Mouse (Mus musculus) kidney, embryonic 16.5 days (tissue): ENCODE data around the gene Sox4. TPM values are rescaled to one million over a fixed set of nuclear protein-coding genes. Genes with fewer than 3 reads are reported as not detected.

Source experiments
- ATAC-seq: fragments of 200-750 bp; cut with Nextera tagmentation; 2 replicates; pipeline ENCODE4 v1.8.0; 2017; ENCODE audit warnings: moderate TSS enrichment; ENCODE audit not compliant: low FRiP score, low TSS enrichment
- H3K27ac ChIP-seq: fragments of 300-500 bp; sonication (generic); 2 replicates; pipeline ENCODE4 v1.5.1; 2014; ENCODE audit warnings: low read length
- H3K27me3 ChIP-seq: fragments of 300-500 bp; sonication (generic); 2 replicates; pipeline ENCODE4 v1.6.1; 2014; ENCODE audit warnings: low read length, control low read depth, mixed read lengths; ENCODE audit not compliant: insufficient read depth
- H3K36me3 ChIP-seq: fragments of 300-500 bp; sonication (generic); 2 replicates; pipeline ENCODE4 v1.6.1; 2014; ENCODE audit warnings: low read length, control low read depth, mixed read lengths; ENCODE audit not compliant: insufficient read depth
- H3K4me1 ChIP-seq: fragments of 300-500 bp; sonication (generic); 2 replicates; pipeline ENCODE4 v1.6.1; 2014; ENCODE audit warnings: low read length, control low read depth, mixed read lengths; ENCODE audit not compliant: insufficient read depth
- H3K4me2 ChIP-seq: fragments of 300-500 bp; sonication (generic); replicated peaks from 2 replicates; pipeline ENCODE4 v1.6.1; 2014; ENCODE audit warnings: low read depth, low read length
- H3K4me3 ChIP-seq: fragments of 300-500 bp; sonication (generic); 2 replicates; pipeline ENCODE4 v1.5.1; 2014; ENCODE audit warnings: mild to moderate bottlenecking, low read length
- H3K9ac ChIP-seq: fragments of 300-500 bp; sonication (generic); replicated peaks from 2 replicates; pipeline ENCODE4 v1.6.1; 2014; ENCODE audit warnings: low read length
- H3K9me3 ChIP-seq: fragments of 300-500 bp; sonication (generic); 2 replicates; pipeline ENCODE4 v1.6.1; 2016; ENCODE audit warnings: low read length, control low read depth
- WGBS: fragments of 180-500 bp; shearing (Covaris S2); extraction: QIAGEN DNeasy Blood & Tissue Kit; methylation state at CpG from one replicate; pipeline ENCODE4 v1.1.7; 2014; 5-methylcytosine and 5-hydroxymethylcytosine counted together
- polyA plus RNA-seq: library from polyadenylated mRNA; unstranded; fragments of >200 nt; fragmentation: Nextera tagmentation; extraction: Ambion mirVana; gene quantifications from 2 replicates; pipeline ENCODE4 v1.2.1, GENCODE M21; 2015

Sox4 gene
- polyA plus RNA-seq, 1 experiment from 2014 or later = 33.4 TPM

DNA sequence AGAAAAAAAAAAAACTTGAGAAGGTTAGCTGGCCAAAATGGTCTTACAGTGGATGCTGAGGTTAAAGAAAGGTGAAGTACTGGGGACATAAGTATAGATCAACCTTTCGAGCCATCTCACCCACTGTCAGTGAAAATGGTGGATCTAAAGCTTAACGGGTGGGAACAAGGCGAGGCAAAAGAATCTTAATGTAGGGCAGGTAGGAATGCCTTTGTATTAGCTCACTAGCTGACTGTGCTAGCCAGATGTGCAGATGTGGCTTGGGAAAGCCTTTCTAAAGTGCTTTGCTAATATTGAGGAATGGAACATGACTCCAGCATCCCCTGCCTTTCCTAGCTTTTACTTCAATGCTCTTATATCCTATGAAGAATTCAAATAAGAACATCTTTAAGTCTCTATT is 30.4 kb downstream of the Sox4 start:
- H3K4me3 ChIP-seq = no peak overlapping the region
- no peaks in the 10 kb centered on the region for H3K9me3 ChIP-seq
- no peak overlapping the region for H3K27ac ChIP-seq
- H3K4me2 ChIP-seq = no peak overlapping the region
- H3K4me1 ChIP-seq = no peaks in the 10 kb centered on the region
- ATAC-seq = no peak
- H3K36me3 ChIP-seq = no peaks in the 10 kb centered on the region
- H3K9ac ChIP-seq = no peak overlapping the region
- WGBS = 96% methylated on average over 3 of the region's 3 CpGs
- H3K27me3 ChIP-seq = no peaks in the 10 kb centered on the region

DNA sequence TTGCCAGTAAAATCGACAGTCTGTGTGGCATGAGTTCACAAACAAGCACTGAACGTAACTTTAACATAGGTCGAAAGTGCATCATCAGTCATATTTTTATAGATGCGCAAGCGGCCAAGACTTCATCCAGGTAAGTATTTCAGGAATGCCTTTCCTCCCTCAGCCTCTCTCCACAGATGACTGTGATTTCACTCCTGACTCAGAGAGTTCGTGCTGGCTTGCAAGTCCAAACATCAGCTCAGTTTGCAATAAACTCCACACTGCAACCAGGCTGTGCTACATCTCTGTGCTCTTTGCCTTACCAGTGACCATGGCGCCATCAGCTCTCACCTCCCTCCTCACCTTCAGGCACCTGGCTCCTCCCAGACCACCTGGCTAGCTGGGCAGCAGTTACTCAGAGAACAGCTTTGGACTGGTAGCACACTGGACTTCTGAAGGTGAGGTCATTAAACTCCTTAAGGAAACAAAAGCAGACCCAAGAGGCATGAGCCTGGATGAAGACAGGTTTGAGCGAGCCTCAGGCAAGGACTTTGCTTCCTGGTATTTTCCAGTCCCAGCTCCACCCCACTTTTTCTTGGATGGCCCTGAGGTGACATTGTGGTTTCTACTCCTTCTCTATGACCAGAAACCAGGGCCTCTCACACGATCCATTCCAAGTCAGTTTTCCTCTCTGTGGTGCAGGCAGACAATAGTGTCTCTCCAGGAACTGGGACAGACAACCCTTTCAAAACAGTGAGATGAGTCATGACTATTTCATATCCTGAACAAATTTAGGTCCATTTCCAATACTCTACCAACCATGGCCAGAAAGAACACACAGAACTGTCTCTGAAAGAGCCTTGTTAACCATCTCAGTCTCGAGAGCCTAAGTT is 35.9 kb downstream of the Sox4 start:
- Histone ChIP-seq H3K27me3 (no peaks in the 10 kb centered on the region), H3K36me3 (no peaks in the 10 kb centered on the region), H3K9ac (no peak overlapping the region), H3K27ac (no peak overlapping the region), H3K4me2 (no peak overlapping the region), H3K4me3 (no peak overlapping the region), H3K9me3 (no peaks in the 10 kb centered on the region), H3K4me1 (no peaks in the 10 kb centered on the region)
- WGBS = 75% methylated on average over 10 of the region's 10 CpGs
- ATAC-seq = peak; percentile 19; the same call in 1 of the 2 replicates

DNA sequence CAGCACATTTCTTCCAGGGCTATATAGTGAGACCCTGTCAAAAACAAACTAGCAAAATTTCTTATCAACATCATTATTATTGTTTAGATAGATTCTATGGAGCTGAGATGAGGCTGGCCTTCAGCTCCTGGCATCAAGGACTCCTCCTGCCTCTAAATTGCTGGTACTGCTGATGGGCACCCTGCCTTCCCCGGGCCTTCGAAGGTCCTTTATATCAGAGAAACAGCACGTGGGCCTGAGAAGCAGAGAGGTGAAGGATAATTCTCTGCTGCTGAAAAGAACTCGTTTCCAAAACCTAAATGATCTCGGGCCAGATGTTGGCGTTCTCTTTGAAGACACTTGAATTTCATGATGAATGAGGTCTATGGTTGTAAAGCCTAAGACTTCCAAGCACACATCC is 39.9 kb downstream of the Sox4 start:
- H3K9ac ChIP-seq = no peak overlapping the region
- H3K9me3 ChIP-seq = no peaks in the 10 kb centered on the region
- H3K4me3 ChIP-seq = no peak overlapping the region
- no peaks in the 10 kb centered on the region for H3K4me1 ChIP-seq
- H3K4me2 ChIP-seq = no peak overlapping the region
- no peaks in the 10 kb centered on the region for H3K36me3 ChIP-seq
- WGBS = 75% methylated on average over 6 of the region's 6 CpGs
- H3K27me3 ChIP-seq = no peaks in the 10 kb centered on the region
- ATAC-seq = no peak
- H3K27ac ChIP-seq = no peak overlapping the region

DNA sequence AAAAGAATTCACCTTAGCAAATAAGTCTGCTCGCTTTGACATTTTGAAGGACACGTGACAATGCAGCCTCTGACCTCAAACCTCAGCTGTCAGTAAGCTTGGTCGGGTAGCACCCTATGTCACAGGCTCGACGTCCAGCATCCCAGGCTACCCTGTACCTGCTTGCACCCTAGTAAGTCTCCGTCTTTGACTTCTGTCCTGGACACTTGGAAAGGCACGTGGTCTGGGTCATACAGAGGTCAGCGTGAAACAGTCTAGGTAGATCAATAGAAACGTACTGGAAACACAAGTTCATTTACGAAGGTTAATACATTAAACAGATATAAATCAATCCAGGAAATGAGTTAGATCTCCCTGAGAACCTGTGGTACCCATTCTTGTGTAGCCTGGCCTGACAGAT is 46.5 kb downstream of the Sox4 start:
- Histone ChIP-seq H3K36me3 (no peaks in the 10 kb centered on the region), H3K9me3 (no peaks in the 10 kb centered on the region), H3K27ac (no peak overlapping the region), H3K4me2 (no peak overlapping the region), H3K4me3 (no peak overlapping the region), H3K27me3 (no peaks in the 10 kb centered on the region), H3K4me1 (no peaks in the 10 kb centered on the region), H3K9ac (no peak overlapping the region)
- no peak for ATAC-seq
- WGBS = 68% methylated on average over 10 of the region's 10 CpGs
